Mouse (Mus musculus) spleen, embryonic (tissue): ENCODE data around the gene 5830411N06Rik.

Experiments
- CTCF ChIA-PET: fragments of 350-600 bp; sonication (Branson Sonifier 250); formaldehyde crosslinking; loops from one replicate; lab custom pipeline; 2022; lab: Charles Lee

The 5830411N06Rik gene

GRCm38 (mm10) chr7:140247216-140247615 is at the start of gene 5830411N06Rik:
TSS of gene 5830411N06Rik (plus strand) at chr7:140247284.
- CTCF ChIA-PET: no interaction called here

- CTCF ChIA-PET: no interaction called here
These were observed 46.0 kb upstream of the 5830411N06Rik start for GRCm38 (mm10) chr7:140201090-140201489.

GRCm38 (mm10) chr7:140205864-140206263 is 41.2 kb upstream of the 5830411N06Rik start, which contains the start of gene Olfr524:
TSS of gene Olfr524 (minus strand) at chr7:140205964.
- CTCF ChIA-PET: no interaction called here

GRCm38 (mm10) chr7:140206904-140207303 is 40.2 kb upstream of the 5830411N06Rik start:
- CTCF ChIA-PET: no interaction called here

- CTCF ChIA-PET: no interaction called here
These were observed 38.9 kb upstream of the 5830411N06Rik start for GRCm38 (mm10) chr7:140208153-140208552.

GRCm38 (mm10) chr7:140208677-140209076 is 38.4 kb upstream of the 5830411N06Rik start:
- CTCF ChIA-PET: no interaction called here

- CTCF ChIA-PET: interaction anchor here (0.5 kb wide), 1 partner anchor 1422 kb away, joined by 3 read pairs; no protein-coding TSS in a partner anchor
These were observed 33.2 kb upstream of the 5830411N06Rik start for GRCm38 (mm10) chr7:140213841-140214240.

- CTCF ChIA-PET: no interaction called here
These were observed 29.1 kb upstream of the 5830411N06Rik start, which contains the start of gene Cd163l1 for GRCm38 (mm10) chr7:140217967-140218366. TSS of gene Cd163l1 (plus strand) at chr7:140218267.

- CTCF ChIA-PET: no interaction called here
These were observed 27.8 kb upstream of the 5830411N06Rik start for GRCm38 (mm10) chr7:140219268-140219667.

- CTCF ChIA-PET: no interaction called here
These were observed 26.7 kb upstream of the 5830411N06Rik start for GRCm38 (mm10) chr7:140220375-140220774.

- CTCF ChIA-PET: no interaction called here
These were observed 22.9 kb upstream of the 5830411N06Rik start for GRCm38 (mm10) chr7:140224209-140224608.

- CTCF ChIA-PET: no interaction called here
These were observed 18.6 kb upstream of the 5830411N06Rik start for GRCm38 (mm10) chr7:140228476-140228875.

GRCm38 (mm10) chr7:140231026-140231425 is 16.1 kb upstream of the 5830411N06Rik start:
- CTCF ChIA-PET: no interaction called here

GRCm38 (mm10) chr7:140233696-140234095 is 13.4 kb upstream of the 5830411N06Rik start:
- CTCF ChIA-PET: no interaction called here

- CTCF ChIA-PET: no interaction called here
These were observed 6.8 kb downstream of the 5830411N06Rik start for GRCm38 (mm10) chr7:140253780-140254299.

GRCm38 (mm10) chr7:140295746-140296145 is 48.7 kb downstream of the 5830411N06Rik start:
- CTCF ChIA-PET: no interaction called here

GRCm38 (mm10) chr7:140296876-140297275 is 49.8 kb downstream of the 5830411N06Rik start:
- CTCF ChIA-PET: no interaction called here

- CTCF ChIA-PET: no interaction called here
These were observed 52.3 kb downstream of the 5830411N06Rik start for GRCm38 (mm10) chr7:140299416-140299815.

- CTCF ChIA-PET: no interaction called here
These were observed 72.8 kb downstream of the 5830411N06Rik start for GRCm38 (mm10) chr7:140319861-140320385.

GRCm38 (mm10) chr7:140320558-140320957 is 73.5 kb downstream of the 5830411N06Rik start, which contains the start of gene Olfr525:
TSS of gene Olfr525 (plus strand) at chr7:140320858.
- CTCF ChIA-PET: no interaction called here

GRCm38 (mm10) chr7:140321135-140321534 is 74.1 kb downstream of the 5830411N06Rik start:
- CTCF ChIA-PET: no interaction called here

- CTCF ChIA-PET: no interaction called here
These were observed 82.8 kb downstream of the 5830411N06Rik start for GRCm38 (mm10) chr7:140329766-140330304.

- CTCF ChIA-PET: no interaction called here
These were observed 86.6 kb downstream of the 5830411N06Rik start, which contains the start of gene Olfr527 for GRCm38 (mm10) chr7:140333717-140334116. TSS of gene Olfr527 (plus strand) at chr7:140334017.
